Mouse (Mus musculus) CH12.LX (cell line): Measurements from ENCODE around the gene Gtf3c3. TPM values are rescaled to one million over a fixed set of nuclear protein-coding genes. Genes with fewer than 3 reads are reported as not detected.
A peak's percentile ranks its signal among the peaks of the same experiment; 100 is the strongest.

Source experiments
- DNase-seq: peaks from one replicate; pipeline ENCODE4 v3.0.0-alpha.2; 2013; ENCODE audit errors: extremely low read depth
- H3K27ac ChIP-seq: 2 replicates; pipeline ENCODE4 v1.5.1; 2012; ENCODE audit warnings: low read depth, mild to moderate bottlenecking, control low read depth, moderate library complexity; ENCODE audit not compliant: insufficient read depth
- H3K27me3 ChIP-seq: replicated peaks from 2 replicates; pipeline ENCODE3; 2012; ENCODE audit warnings: inconsistent platforms
- H3K36me3 ChIP-seq, 2 experiments: replicated peaks in 1 of 2; 2 replicates each; pipeline versions ENCODE3 to v1.6.1; 2012; ENCODE audit warnings: inconsistent platforms in 1 of 2, low read length in 1 of 2, mild to moderate bottlenecking in 1 of 2, mixed read lengths in 1 of 2, moderate library complexity in 1 of 2; ENCODE audit not compliant: control insufficient read depth in 1 of 2, insufficient read depth in 1 of 2
- H3K4me1 ChIP-seq, 2 experiments: 2 replicates each; pipeline ENCODE4 v1.6.1; 2012; ENCODE audit warnings: inconsistent platforms in 1 of 2, moderate library complexity in 1 of 2; ENCODE audit not compliant: insufficient read depth in 2 of 2, control insufficient read depth in 1 of 2
- H3K4me2 ChIP-seq: 2 replicates; pipeline ENCODE4 v1.6.1; 2012; ENCODE audit warnings: low read depth, mild to moderate bottlenecking, control low read depth; ENCODE audit not compliant: poor library complexity, insufficient read depth, severe bottlenecking
- H3K4me3 ChIP-seq, 3 experiments: fragments of 150-350 bp in 1 of 3; sonication (generic) in 1 of 3; replicated peaks in 1 of 3; 2 replicates each; pipeline versions ENCODE3 to v1.5.1; 2011 to 2012; ENCODE audit warnings: low read depth in 2 of 3, low read length in 2 of 3, mild to moderate bottlenecking in 2 of 3, moderate library complexity in 2 of 3, control low read depth in 1 of 3, improper control_type of control experiment in 1 of 3, inconsistent platforms in 1 of 3, mixed read lengths in 1 of 3; ENCODE audit not compliant: poor library complexity in 1 of 3
- H3K79me2 ChIP-seq: replicated peaks from 2 replicates; pipeline ENCODE4 v1.6.1; 2012; ENCODE audit warnings: mild to moderate bottlenecking, moderate library complexity; ENCODE audit not compliant: control insufficient read depth, poor library complexity, insufficient read depth, severe bottlenecking; ENCODE audit errors: extremely low read depth
- H3K9ac ChIP-seq: 2 replicates; pipeline ENCODE4 v1.6.1; 2012; ENCODE audit warnings: low read depth, mild to moderate bottlenecking, control low read depth, moderate library complexity; ENCODE audit not compliant: insufficient read depth
- H3K9me3 ChIP-seq: replicated peaks from 2 replicates; pipeline ENCODE3; 2012; ENCODE audit warnings: low read length, inconsistent platforms, mixed read lengths
- BHLHE40 ChIP-seq: IDR thresholded peaks from 2 replicates; pipeline ENCODE4 v1.6.1; 2011; ENCODE audit warnings: mild to moderate bottlenecking, low read depth, low read length, improper control_type of control experiment
- CHD2 ChIP-seq: IDR thresholded peaks from 2 replicates; pipeline ENCODE4 v1.6.1; 2011; ENCODE audit warnings: low read length, improper control_type of control experiment
- ELF1 ChIP-seq: IDR thresholded peaks from 2 replicates; pipeline ENCODE4 v1.6.1; 2014; ENCODE audit warnings: low read depth, mild to moderate bottlenecking, inconsistent platforms, low read length, improper control_type of control experiment
- HCFC1 ChIP-seq: IDR thresholded peaks from 2 replicates; pipeline ENCODE4 v1.6.1; 2012; ENCODE audit warnings: low read depth, mild to moderate bottlenecking, inconsistent platforms, low read length, improper control_type of control experiment
- IRF4 ChIP-seq: IDR thresholded peaks from 2 replicates; pipeline ENCODE4 v1.6.1; 2014; ENCODE audit warnings: low read depth, mild to moderate bottlenecking, inconsistent platforms, low read length, improper control_type of control experiment
- KAT2A ChIP-seq: IDR thresholded peaks from 2 replicates; pipeline ENCODE4 v1.6.1; 2012; ENCODE audit warnings: low read length, improper control_type of control experiment, inconsistent platforms; ENCODE audit not compliant: insufficient replicate concordance
- MAFK ChIP-seq: IDR thresholded peaks from 2 replicates; pipeline ENCODE4 v1.6.1; 2011; ENCODE audit warnings: low read length, improper control_type of control experiment; ENCODE audit not compliant: insufficient replicate concordance
- MAX ChIP-seq: IDR thresholded peaks from 2 replicates; pipeline ENCODE4 v1.6.1; 2011; ENCODE audit warnings: low read length, improper control_type of control experiment
- MAZ ChIP-seq: IDR thresholded peaks from 2 replicates; pipeline ENCODE4 v1.6.1; 2012; ENCODE audit warnings: low read depth, mild to moderate bottlenecking, inconsistent platforms, low read length, improper control_type of control experiment, moderate library complexity
- MEF2A ChIP-seq: IDR thresholded peaks from 2 replicates; pipeline ENCODE4 v1.6.1; 2014; ENCODE audit warnings: low read depth, mild to moderate bottlenecking, inconsistent platforms, low read length, improper control_type of control experiment, borderline replicate concordance
- MXI1 ChIP-seq: IDR thresholded peaks from 2 replicates; pipeline ENCODE4 v1.6.1; 2011; ENCODE audit warnings: mild to moderate bottlenecking, low read depth, low read length, improper control_type of control experiment
- NELFE ChIP-seq: IDR thresholded peaks from 2 replicates; pipeline ENCODE4 v1.6.1; 2011; ENCODE audit warnings: low read depth, low read length, improper control_type of control experiment
- NRF1 ChIP-seq: IDR thresholded peaks from 2 replicates; pipeline ENCODE4 v1.6.1; 2014; ENCODE audit warnings: low read depth, mild to moderate bottlenecking, inconsistent platforms, low read length, improper control_type of control experiment, moderate library complexity
- POLR2A ChIP-seq: IDR thresholded peaks from 2 replicates; pipeline ENCODE4 v1.6.1; 2011; ENCODE audit warnings: low read depth, mild to moderate bottlenecking, improper control_type of control experiment, low read length
- POLR2AphosphoS2 ChIP-seq: IDR thresholded peaks from 2 replicates; pipeline ENCODE4 v1.6.1; 2011; ENCODE audit warnings: low read depth, low read length, improper control_type of control experiment
- SIN3A ChIP-seq: IDR thresholded peaks from 2 replicates; pipeline ENCODE4 v1.6.1; 2012; ENCODE audit warnings: low read length, improper control_type of control experiment, inconsistent platforms
- SMC3 ChIP-seq: IDR thresholded peaks from 2 replicates; pipeline ENCODE4 v1.6.1; 2011; ENCODE audit warnings: low read depth, low read length, improper control_type of control experiment
- TBP ChIP-seq: conservative IDR thresholded peaks from 2 replicates; pipeline ENCODE4 v1.6.1; 2011; ENCODE audit warnings: low read depth, low read length, improper control_type of control experiment
- TCF12 ChIP-seq: IDR thresholded peaks from 2 replicates; pipeline ENCODE4 v1.6.1; 2014; ENCODE audit warnings: low read depth, mild to moderate bottlenecking, inconsistent platforms, low read length, improper control_type of control experiment
- UBTF ChIP-seq: IDR thresholded peaks from 2 replicates; pipeline ENCODE4 v1.6.1; 2012; ENCODE audit warnings: low read depth, mild to moderate bottlenecking, inconsistent platforms, low read length, improper control_type of control experiment, moderate library complexity
- USF1 ChIP-seq: IDR thresholded peaks from 2 replicates; pipeline ENCODE4 v1.6.1; 2014; ENCODE audit warnings: low read depth, mild to moderate bottlenecking, inconsistent platforms, low read length, improper control_type of control experiment
- ZC3H11A ChIP-seq: IDR thresholded peaks from 2 replicates; pipeline ENCODE4 v1.6.1; 2012; ENCODE audit warnings: low read depth, mild to moderate bottlenecking, inconsistent platforms, low read length, improper control_type of control experiment
- ZMIZ1 ChIP-seq: IDR thresholded peaks from 2 replicates; pipeline ENCODE4 v1.6.1; 2012; ENCODE audit warnings: low read depth, mild to moderate bottlenecking, inconsistent platforms, low read length, improper control_type of control experiment
- dilution Hi-C: fragments of 300-500 bp; cut with MboI; formaldehyde crosslinking; loops from 2 replicates; pipeline ENCODE4 v1.14.3; 2020; ENCODE audit warnings: low sequenced_read_pairs; ENCODE audit not compliant: extremely low pct_unique_long_range_greater_than_20kb, extremely low pct_ligation_motif_present
- in situ Hi-C: fragments of 300-500 bp; cut with MboI; formaldehyde crosslinking; loops from 3 replicates; pipeline ENCODE4 v1.14.3; 2019; ENCODE audit warnings: low sequenced_read_pairs, low pct_ligation_motif_present, low pct_unique_long_range_greater_than_20kb, mixed read lengths
- polyA plus RNA-seq: library from polyadenylated mRNA; unstranded; fragments of >175 nt; gene quantifications from 2 replicates; pipeline ENCODE4 v1.2.1, GENCODE M21; 2012; ENCODE audit warnings: low read depth; ENCODE audit not compliant: insufficient read length
- total RNA-seq, 2 experiments: library from RNA; depleted of rRNA; stranded (reverse); fragments of 300-350 nt in 1 of 2; fragments of >200 nt in 1 of 2; gene quantifications; 2 replicates each; pipeline ENCODE4 v1.2.3; 2012 to 2014

Gtf3c3 gene
- 13.4 and 14.5 TPM in 2 replicates for total RNA-seq (2012; rRNA removed)
- total RNA-seq (2014; rRNA removed): 28.3 and 30.8 TPM in 2 replicates
- 14.7 and 15.9 TPM in 2 replicates for polyA plus RNA-seq

GRCm38 (mm10) chr1:54438340-54439079, at the start of gene Gtf3c3:
Gene Gtf3c3 (minus strand): TSS chr1:54438971.
- Histone ChIP-seq H3K36me3 (peaks cover 4 to 22% of the 10 kb centered on the region in 2 experiments), H3K9ac (peak within 1 kb of the TSS; percentile 95), H3K4me1 (peaks cover 5 to 10% of the 10 kb centered on the region in 2 experiments; a peak in 3 of 4 replicates), H3K9me3 (no peaks in the 10 kb centered on the region)
- TF ChIP-seq ZMIZ1 (peak; percentile 41; the same call in 1 of the 2 replicates), TBP (peak; percentile 80; the same call in 1 of the 2 replicates), SIN3A (peak; percentile 60; the same call in 1 of the 2 replicates), SMC3 (no peak), UBTF (peak; percentile 80), ZC3H11A (no peak), NRF1 (peak; percentile 53), IRF4 (peak; percentile 83), MEF2A (peak; percentile 53; the same call in 1 of the 2 replicates), POLR2AphosphoS2 (0 out of 2 replicates have a peak, but pooled peaks have one; percentile 47), POLR2A (peak; percentile 92), CHD2 (no peak), USF1 (no peak), HCFC1 (peak; percentile 90), MAX (peak; percentile 60; the same call in 1 of the 2 replicates), MAFK (no peak), BHLHE40 (no peak), KAT2A (peak; percentile 56; the same call in 1 of the 2 replicates), MXI1 (peak; percentile 65; the same call in 1 of the 2 replicates), TCF12 (peak; percentile 92), MAZ (no peak), NELFE (peak; percentile 88), ELF1 (peak; percentile 63; the same call in 1 of the 2 replicates)
- TF ChIP-seq, all 38 proteins: peak for 16
- H3K4me3 ChIP-seq: peak within 1 kb of the TSS; percentile 77 to 92 (median 84)
- H3K79me2 ChIP-seq: peaks cover 10% of the 10 kb centered on the region
- dilution Hi-C loops (no loop called here), in situ Hi-C loops (no loop called here)
- peak within 1 kb of the TSS; percentile 90; the same call in 1 of the 2 replicates for H3K4me2 ChIP-seq
- peaks cover 6% of the 10 kb centered on the region for H3K27me3 ChIP-seq
- H3K27ac ChIP-seq: no peak within 1 kb of the TSS
- peak; percentile 69 for DNase-seq
